Mouse (Mus musculus): ENCODE data around the gene Lipe. TPM values are rescaled to one million over a fixed set of nuclear protein-coding genes. Genes with fewer than 3 reads are reported as not detected.

Gene Lipe
- polyA plus RNA-seq, 1 experiment from 2014 or later, result 10.6 TPM

- Histone ChIP-seq H3K9me3 (replicated peaks; ENCODE audit: control insufficient read depth, low read length) (no peaks in the 10 kb centered on the region), H3K9ac (ENCODE audit: low read length) (no peak overlapping the region), H3K36me3 (ENCODE audit: control insufficient read depth, insufficient read depth, low read length) (peaks cover 9% of the 10 kb centered on the region; the same call in 1 of the 2 replicates), H3K4me3 (replicated peaks; ENCODE audit: low read length) (no peak overlapping the region), H3K4me2 (ENCODE audit: low read depth, low read length) (no peak overlapping the region), H3K27me3 (ENCODE audit: control insufficient read depth, insufficient read depth, low read length) (no peaks in the 10 kb centered on the region), H3K27ac (ENCODE audit: low read length) (no peak overlapping the region), H3K4me1 (ENCODE audit: control insufficient read depth, insufficient read depth, low read length) (peaks cover 39% of the 10 kb centered on the region)
- 58% methylated on average over 7 of the region's 7 CpGs for WGBS
- no peak for ATAC-seq (ENCODE audit: insufficient read depth, low FRiP score)
Observed at GRCm38 (mm10) chr7:25392851-25393250, 5.7 kb downstream of the Lipe start.

GRCm38 (mm10) chr7:25391856-25392453, 6.6 kb downstream of the Lipe start:
- H3K27me3 ChIP-seq (ENCODE audit: control insufficient read depth, insufficient read depth, low read length), result no peaks in the 10 kb centered on the region
- peaks cover 9% of the 10 kb centered on the region; the same call in 1 of the 2 replicates for H3K36me3 ChIP-seq (ENCODE audit: control insufficient read depth, insufficient read depth, low read length)
- ATAC-seq (ENCODE audit: insufficient read depth, low FRiP score), result no peak
- H3K4me2 ChIP-seq (ENCODE audit: low read depth, low read length), result no peak overlapping the region
- peaks cover 39% of the 10 kb centered on the region for H3K4me1 ChIP-seq (ENCODE audit: control insufficient read depth, insufficient read depth, low read length)
- 69% methylated on average over 2 of the region's 2 CpGs for WGBS
- H3K9me3 ChIP-seq (replicated peaks; ENCODE audit: control insufficient read depth, low read length), result no peaks in the 10 kb centered on the region
- H3K9ac ChIP-seq (ENCODE audit: low read length), result no peak overlapping the region
- H3K4me3 ChIP-seq (replicated peaks; ENCODE audit: low read length), result no peak overlapping the region
- no peak overlapping the region for H3K27ac ChIP-seq (ENCODE audit: low read length)

DNA sequence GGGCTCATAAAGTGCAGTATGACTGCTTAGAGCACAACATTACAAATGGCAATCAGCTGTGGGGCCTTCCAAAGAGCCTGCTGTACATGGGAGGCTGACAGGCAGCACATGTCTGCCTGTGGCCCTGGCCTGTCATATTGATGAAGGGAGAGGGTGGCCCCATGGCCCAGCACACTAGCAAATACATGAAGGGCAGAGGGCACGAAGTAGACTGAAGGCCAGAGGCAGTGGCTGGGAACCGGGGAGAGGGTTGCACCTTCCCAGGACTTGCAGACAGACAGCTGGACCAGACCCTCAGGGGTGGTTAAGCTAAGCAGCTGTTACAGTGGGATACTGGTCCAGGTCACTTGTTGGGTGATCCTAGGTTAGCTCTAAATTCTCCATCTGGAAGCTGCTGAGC, 7.5 kb downstream of the Lipe start:
- H3K27me3 ChIP-seq (ENCODE audit: control insufficient read depth, insufficient read depth, low read length), result no peaks in the 10 kb centered on the region
- H3K4me2 ChIP-seq (ENCODE audit: low read depth, low read length), result no peak overlapping the region; the same call in 1 of the 2 replicates
- peak overlapping the region; percentile 40 for H3K9ac ChIP-seq (ENCODE audit: low read length)
- peak overlapping the region; percentile 57; the same call in 1 of the 2 replicates for H3K27ac ChIP-seq (ENCODE audit: low read length)
- WGBS, result 25% methylated on average over 2 of the region's 2 CpGs
- H3K36me3 ChIP-seq (ENCODE audit: control insufficient read depth, insufficient read depth, low read length), result peaks cover 9% of the 10 kb centered on the region; the same call in 1 of the 2 replicates
- no peaks in the 10 kb centered on the region for H3K9me3 ChIP-seq (replicated peaks; ENCODE audit: control insufficient read depth, low read length)
- no peak for ATAC-seq (ENCODE audit: insufficient read depth, low FRiP score)
- no peak overlapping the region for H3K4me3 ChIP-seq (replicated peaks; ENCODE audit: low read length)
- H3K4me1 ChIP-seq (ENCODE audit: control insufficient read depth, insufficient read depth, low read length), result peaks cover 41% of the 10 kb centered on the region

DNA sequence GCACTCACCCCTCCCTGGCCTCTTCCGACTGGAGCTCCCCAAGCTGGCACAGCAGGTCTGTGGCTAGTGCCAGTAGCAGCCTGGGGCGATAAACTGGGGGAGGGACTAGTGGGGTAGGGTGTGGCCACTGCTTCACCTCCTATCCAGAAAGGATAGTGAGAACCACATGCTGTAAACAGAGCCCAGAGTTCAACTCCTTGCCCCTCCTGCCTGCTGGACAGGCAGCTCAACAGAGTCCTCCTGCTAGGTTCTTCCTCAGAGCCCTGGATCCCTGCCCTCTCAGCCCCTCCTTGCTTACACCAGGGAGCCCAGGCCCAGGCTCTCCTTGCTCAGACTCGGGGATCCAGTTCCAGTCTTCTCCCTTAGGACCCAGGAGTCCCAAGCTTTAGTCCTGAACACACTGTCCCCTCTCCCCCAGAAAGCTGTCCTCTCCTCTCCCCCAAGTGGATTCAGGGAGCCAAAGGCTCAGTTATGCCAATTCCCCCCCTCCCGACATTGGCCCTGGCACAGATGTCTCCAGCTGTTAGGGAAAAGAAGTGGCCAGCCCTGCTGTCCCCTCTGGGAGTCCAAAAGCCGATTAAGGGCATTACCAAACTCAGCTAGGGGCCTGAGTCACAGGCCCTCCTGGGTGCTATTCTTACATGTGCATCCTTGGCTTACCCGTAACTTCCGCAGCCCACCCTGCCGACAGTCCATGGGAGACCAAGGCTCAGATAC, 8.3 kb downstream of the Lipe start:
- Histone ChIP-seq H3K9me3 (replicated peaks; ENCODE audit: control insufficient read depth, low read length) (no peaks in the 10 kb centered on the region), H3K9ac (ENCODE audit: low read length) (peak overlapping the region; percentile 40), H3K36me3 (ENCODE audit: control insufficient read depth, insufficient read depth, low read length) (peaks cover 9% of the 10 kb centered on the region; the same call in 1 of the 2 replicates), H3K27me3 (ENCODE audit: control insufficient read depth, insufficient read depth, low read length) (no peaks in the 10 kb centered on the region), H3K27ac (ENCODE audit: low read length) (peak overlapping the region; percentile 57), H3K4me2 (ENCODE audit: low read depth, low read length) (no peak overlapping the region; the same call in 1 of the 2 replicates), H3K4me1 (ENCODE audit: control insufficient read depth, insufficient read depth, low read length) (peaks cover 48% of the 10 kb centered on the region), H3K4me3 (replicated peaks; ENCODE audit: low read length) (no peak overlapping the region)
- WGBS, result 43% methylated on average over 8 of the region's 8 CpGs
- peak; percentile 59; the same call in 1 of the 2 replicates for ATAC-seq (ENCODE audit: insufficient read depth, low FRiP score)

DNA sequence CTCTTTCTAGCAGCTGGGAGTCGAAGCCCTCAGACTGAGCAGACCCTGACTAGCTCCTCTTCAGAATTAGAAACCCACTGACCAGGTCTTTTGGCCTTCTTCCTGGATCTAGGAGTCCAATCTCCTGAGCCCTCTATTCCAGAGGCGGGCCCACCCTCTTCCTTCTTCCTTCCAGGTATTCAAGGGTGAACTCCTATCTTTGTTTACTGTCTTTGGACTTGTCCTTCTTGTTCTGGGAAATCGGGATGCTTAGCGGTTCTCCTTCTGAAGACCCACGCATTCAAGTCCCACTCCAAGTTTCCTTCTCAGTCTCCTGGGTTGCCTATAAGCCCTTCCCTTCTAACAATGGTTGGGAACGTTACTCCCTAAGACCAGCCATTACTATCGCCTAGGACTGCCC, 9.6 kb downstream of the Lipe start:
- H3K4me2 ChIP-seq (ENCODE audit: low read depth, low read length), result no peak overlapping the region
- H3K4me1 ChIP-seq (ENCODE audit: control insufficient read depth, insufficient read depth, low read length), result peaks cover 39% of the 10 kb centered on the region
- H3K27me3 ChIP-seq (ENCODE audit: control insufficient read depth, insufficient read depth, low read length), result no peaks in the 10 kb centered on the region
- H3K4me3 ChIP-seq (replicated peaks; ENCODE audit: low read length), result no peak overlapping the region
- peaks cover 14% of the 10 kb centered on the region; the same call in 1 of the 2 replicates for H3K36me3 ChIP-seq (ENCODE audit: control insufficient read depth, insufficient read depth, low read length)
- no peak for ATAC-seq (ENCODE audit: insufficient read depth, low FRiP score)
- no peaks in the 10 kb centered on the region for H3K9me3 ChIP-seq (replicated peaks; ENCODE audit: control insufficient read depth, low read length)
- WGBS, result 80% methylated on average over 7 of the region's 7 CpGs
- no peak overlapping the region for H3K27ac ChIP-seq (ENCODE audit: low read length)
- H3K9ac ChIP-seq (ENCODE audit: low read length), result no peak overlapping the region

GRCm38 (mm10) chr7:25387811-25388440, 10.6 kb downstream of the Lipe start:
- H3K27ac ChIP-seq (ENCODE audit: low read length), result no peak overlapping the region
- 93% methylated on average over 18 of the region's 18 CpGs for WGBS
- no peak overlapping the region for H3K4me2 ChIP-seq (ENCODE audit: low read depth, low read length)
- no peaks in the 10 kb centered on the region for H3K27me3 ChIP-seq (ENCODE audit: control insufficient read depth, insufficient read depth, low read length)
- H3K4me3 ChIP-seq (replicated peaks; ENCODE audit: low read length), result no peak overlapping the region
- ATAC-seq (ENCODE audit: insufficient read depth, low FRiP score), result no peak
- no peak overlapping the region for H3K9ac ChIP-seq (ENCODE audit: low read length)
- peaks cover 20% of the 10 kb centered on the region; the same call in 1 of the 2 replicates for H3K36me3 ChIP-seq (ENCODE audit: control insufficient read depth, insufficient read depth, low read length)
- H3K9me3 ChIP-seq (replicated peaks; ENCODE audit: control insufficient read depth, low read length), result no peaks in the 10 kb centered on the region
- peaks cover 32% of the 10 kb centered on the region for H3K4me1 ChIP-seq (ENCODE audit: control insufficient read depth, insufficient read depth, low read length)

DNA sequence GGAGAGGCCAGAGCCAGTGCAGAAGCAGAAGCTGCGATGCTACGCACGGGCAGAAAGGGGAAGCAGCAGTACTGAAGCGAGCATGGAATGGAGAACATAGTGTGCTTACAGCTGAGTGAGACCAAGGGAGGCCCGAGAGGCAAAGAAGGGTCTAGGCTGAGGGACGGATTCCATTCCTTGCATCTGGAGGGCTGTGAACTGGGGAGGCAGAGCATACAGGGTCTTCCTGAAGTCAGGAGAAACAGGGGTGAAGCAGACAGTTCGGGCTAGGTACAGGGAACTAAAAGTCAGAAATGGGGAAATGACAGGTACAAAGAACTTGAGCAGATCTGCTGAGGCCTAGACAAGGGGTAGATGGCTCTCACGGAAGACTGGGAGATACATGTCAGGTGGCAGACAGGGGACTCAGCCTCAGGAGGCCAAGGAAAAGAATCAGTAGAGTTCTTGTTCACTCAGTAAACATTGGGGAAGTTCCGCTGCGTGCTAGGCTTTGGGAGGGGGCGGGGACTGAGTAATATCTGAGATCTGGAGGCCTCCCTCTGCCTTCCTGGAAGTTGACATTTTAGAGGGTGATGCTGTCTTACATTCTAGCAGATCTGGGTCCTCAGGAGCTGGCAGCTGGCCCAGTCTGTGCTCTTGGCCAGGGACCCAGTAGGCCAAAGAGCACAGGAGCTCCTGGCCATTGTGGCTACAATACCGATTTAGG, 12.5 kb downstream of the Lipe start:
- Histone ChIP-seq H3K36me3 (ENCODE audit: control insufficient read depth, insufficient read depth, low read length) (peaks cover 23% of the 10 kb centered on the region; the same call in 1 of the 2 replicates), H3K4me1 (ENCODE audit: control insufficient read depth, insufficient read depth, low read length) (peaks cover 28% of the 10 kb centered on the region), H3K4me2 (ENCODE audit: low read depth, low read length) (no peak overlapping the region), H3K9me3 (replicated peaks; ENCODE audit: control insufficient read depth, low read length) (no peaks in the 10 kb centered on the region), H3K27ac (ENCODE audit: low read length) (peak overlapping the region; percentile 50), H3K4me3 (replicated peaks; ENCODE audit: low read length) (no peak overlapping the region), H3K27me3 (ENCODE audit: control insufficient read depth, insufficient read depth, low read length) (no peaks in the 10 kb centered on the region), H3K9ac (ENCODE audit: low read length) (peak overlapping the region; percentile 6)
- 54% methylated on average over 12 of the region's 12 CpGs for WGBS
- ATAC-seq (ENCODE audit: insufficient read depth, low FRiP score), result peak; percentile 61

DNA sequence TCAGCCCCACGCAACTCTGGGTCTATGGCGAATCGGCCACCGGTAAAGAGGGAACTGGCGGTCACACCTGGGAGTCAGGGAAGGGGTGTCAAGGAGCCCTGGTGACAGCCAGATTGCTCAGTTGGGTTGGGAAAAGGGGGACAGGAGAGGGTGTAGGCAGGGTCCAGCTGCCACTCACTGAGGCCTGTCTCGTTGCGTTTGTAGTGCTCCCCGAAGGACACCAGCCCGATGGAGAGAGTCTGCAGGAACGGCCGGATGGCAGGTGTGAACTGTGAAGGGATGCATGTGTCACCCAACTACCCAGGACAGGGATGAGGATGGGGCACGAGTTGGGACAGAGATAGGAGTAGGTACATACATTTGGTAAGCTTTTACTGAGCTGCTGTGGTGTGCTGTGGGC, 13.3 kb downstream of the Lipe start:
- Histone ChIP-seq H3K9ac (ENCODE audit: low read length) (0 out of 2 replicates have a peak overlapping the region, but pooled peaks have one; percentile 6), H3K4me1 (ENCODE audit: control insufficient read depth, insufficient read depth, low read length) (peaks cover 20% of the 10 kb centered on the region), H3K4me3 (replicated peaks; ENCODE audit: low read length) (no peak overlapping the region), H3K4me2 (ENCODE audit: low read depth, low read length) (no peak overlapping the region), H3K27me3 (ENCODE audit: control insufficient read depth, insufficient read depth, low read length) (no peaks in the 10 kb centered on the region), H3K27ac (ENCODE audit: low read length) (0 out of 2 replicates have a peak overlapping the region, but pooled peaks have one; percentile 50), H3K36me3 (ENCODE audit: control insufficient read depth, insufficient read depth, low read length) (peaks cover 23% of the 10 kb centered on the region; the same call in 1 of the 2 replicates), H3K9me3 (replicated peaks; ENCODE audit: control insufficient read depth, low read length) (no peaks in the 10 kb centered on the region)
- no peak for ATAC-seq (ENCODE audit: insufficient read depth, low FRiP score)
- 92% methylated on average over 12 of the region's 12 CpGs for WGBS

All from stomach, embryonic 16.5 days (tissue).